Mouse (Mus musculus) C2C12 (cell line): ENCODE results near the gene Lrrc8d. TPM values are rescaled to one million over a fixed set of nuclear protein-coding genes. Genes with fewer than 3 reads are reported as not detected.

Source experiments
- H3K27me3 ChIP-seq: one replicate; pipeline ENCODE4 v1.6.1; 2011; ENCODE audit not compliant: control insufficient read depth, insufficient read depth, insufficient read length
- H3K36me3 ChIP-seq: one replicate; pipeline ENCODE4 v1.6.1; 2011; ENCODE audit not compliant: control insufficient read depth, insufficient read depth
- H3K4me3 ChIP-seq: one replicate; pipeline ENCODE4 v1.5.1; 2011; ENCODE audit warnings: mild to moderate bottlenecking, control low read depth; ENCODE audit not compliant: poor library complexity, insufficient read depth, severe bottlenecking
- H3K79me2 ChIP-seq: one replicate; pipeline ENCODE4 v1.6.1; 2011; ENCODE audit not compliant: control insufficient read depth, insufficient read depth
- H3K79me3 ChIP-seq: one replicate; pipeline ENCODE4 v1.6.1; 2011; ENCODE audit warnings: low read depth, control low read depth
- H3ac ChIP-seq: one replicate; pipeline ENCODE3; 2011; ENCODE audit warnings: low read depth; ENCODE audit not compliant: control insufficient read depth, insufficient read length
- CEBPB ChIP-seq: IDR thresholded peaks from one replicate; pipeline ENCODE4 v1.6.1; 2011; ENCODE audit warnings: low read depth, mild to moderate bottlenecking, control low read depth, moderate library complexity
- CTCF ChIP-seq: IDR thresholded peaks from one replicate; pipeline ENCODE4 v1.5.1; 2011; ENCODE audit not compliant: control insufficient read depth, insufficient read depth, insufficient read length
- FOSL1 ChIP-seq: IDR thresholded peaks from one replicate; pipeline ENCODE4 v1.8.0; 2011; ENCODE audit warnings: mild to moderate bottlenecking, low read length; ENCODE audit not compliant: poor library complexity, insufficient read depth, severe bottlenecking
- MAX ChIP-seq: IDR thresholded peaks from one replicate; pipeline ENCODE4 v1.6.1; 2011; ENCODE audit warnings: mild to moderate bottlenecking, control low read depth
- MYOD1 ChIP-seq: IDR thresholded peaks from one replicate; pipeline ENCODE4 v1.6.1; 2011; ENCODE audit warnings: low read depth; ENCODE audit not compliant: control insufficient read depth, insufficient read length
- MYOG ChIP-seq: IDR thresholded peaks from one replicate; pipeline ENCODE4 v1.6.1; 2011; ENCODE audit not compliant: control insufficient read depth, insufficient read length; ENCODE audit errors: extremely low read depth
- USF1 ChIP-seq: IDR thresholded peaks from one replicate; pipeline ENCODE4 v1.6.1; 2011; ENCODE audit warnings: low read depth, mild to moderate bottlenecking, control low read depth, moderate library complexity
- polyA plus RNA-seq: library from polyadenylated mRNA; unstranded; fragments of >200 nt; fragmentation: generic; extraction: Trizol; gene quantifications from one replicate; pipeline ENCODE4 v1.2.1, GENCODE M21; 2012; ENCODE audit warnings: missing spikeins

Gene Lrrc8d
- polyA plus RNA-seq, 1 experiment: 21.1 TPM

- Histone ChIP-seq H3K27me3 (no peaks in the 10 kb centered on the region), H3K36me3 (no peaks in the 10 kb centered on the region), H3K79me2 (no peaks in the 10 kb centered on the region), H3ac (no peak overlapping the region), H3K79me3 (peaks cover 2% of the 10 kb centered on the region), H3K4me3 (no peak overlapping the region)
- TF ChIP-seq USF1 (no peak), MYOD1 (no peak), FOSL1 (no peak), MYOG (no peak), MAX (no peak), CTCF (no peak), CEBPB (no peak)
These were observed 90.0 kb downstream of the Lrrc8d start for GRCm38 (mm10) chr5:105789801-105790200.

- Histone ChIP-seq H3K36me3 (no peaks in the 10 kb centered on the region), H3K79me3 (peaks cover 2% of the 10 kb centered on the region), H3K79me2 (no peaks in the 10 kb centered on the region), H3K27me3 (no peaks in the 10 kb centered on the region), H3ac (peak overlapping the region; percentile 5), H3K4me3 (no peak overlapping the region)
- TF ChIP-seq USF1: no peak
- TF ChIP-seq CTCF: no peak
- TF ChIP-seq MAX: no peak
- no peak for TF ChIP-seq CEBPB
- TF ChIP-seq FOSL1: no peak
- TF ChIP-seq MYOG: no peak
- no peak for TF ChIP-seq MYOD1
These were observed 92.6 kb downstream of the Lrrc8d start for GRCm38 (mm10) chr5:105792331-105792801.

DNA sequence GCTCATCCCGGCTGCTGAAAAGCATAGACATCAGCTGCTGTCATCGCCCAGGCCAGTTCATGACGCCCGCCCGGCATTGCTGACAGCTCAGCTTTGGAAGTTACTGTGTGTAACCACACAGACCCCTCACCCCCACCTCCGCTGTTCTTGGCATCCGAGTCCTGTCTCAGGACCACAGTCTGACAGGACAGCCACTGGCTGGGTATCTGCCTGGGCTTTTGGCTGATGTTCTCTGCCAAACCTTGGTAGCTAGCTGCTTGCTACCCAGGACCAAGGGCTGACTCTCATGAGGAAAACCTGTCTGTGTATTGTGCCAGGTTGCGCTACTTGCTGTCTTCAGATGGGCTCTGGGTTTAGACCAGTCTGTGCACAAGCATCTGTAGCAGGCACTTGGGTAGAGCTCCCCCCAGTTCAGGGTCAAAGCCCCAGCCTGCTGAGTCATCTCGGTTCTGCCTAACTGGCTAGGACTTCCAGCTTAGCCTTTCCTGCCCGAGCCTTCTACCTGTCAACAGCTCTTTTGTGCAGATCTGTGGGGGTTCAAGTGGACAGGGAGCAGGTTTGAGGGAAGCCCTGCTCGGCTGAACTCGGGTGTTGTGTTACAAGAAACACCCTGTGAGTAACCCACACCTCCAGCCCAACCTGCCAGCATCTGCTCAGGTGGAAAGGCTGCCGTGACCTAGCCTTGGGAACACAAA is 93.2 kb downstream of the Lrrc8d start:
- TF ChIP-seq MAX (no peak), FOSL1 (no peak), CEBPB (no peak), USF1 (no peak), MYOD1 (no peak), CTCF (no peak), MYOG (no peak)
- no peaks in the 10 kb centered on the region for H3K79me2 ChIP-seq
- no peak overlapping the region for H3ac ChIP-seq
- H3K36me3 ChIP-seq: no peaks in the 10 kb centered on the region
- H3K79me3 ChIP-seq: peaks cover 2% of the 10 kb centered on the region
- H3K4me3 ChIP-seq: no peak overlapping the region
- H3K27me3 ChIP-seq: no peaks in the 10 kb centered on the region

GRCm38 (mm10) chr5:105793548-105793940 is 93.8 kb downstream of the Lrrc8d start:
- Histone ChIP-seq H3K27me3 (no peaks in the 10 kb centered on the region), H3ac (no peak overlapping the region), H3K4me3 (no peak overlapping the region), H3K79me3 (peaks cover under 1% of the 10 kb centered on the region), H3K79me2 (no peaks in the 10 kb centered on the region), H3K36me3 (no peaks in the 10 kb centered on the region)
- TF ChIP-seq CTCF (no peak), CEBPB (no peak), MAX (no peak), USF1 (no peak), MYOG (no peak), MYOD1 (no peak), FOSL1 (no peak)

DNA sequence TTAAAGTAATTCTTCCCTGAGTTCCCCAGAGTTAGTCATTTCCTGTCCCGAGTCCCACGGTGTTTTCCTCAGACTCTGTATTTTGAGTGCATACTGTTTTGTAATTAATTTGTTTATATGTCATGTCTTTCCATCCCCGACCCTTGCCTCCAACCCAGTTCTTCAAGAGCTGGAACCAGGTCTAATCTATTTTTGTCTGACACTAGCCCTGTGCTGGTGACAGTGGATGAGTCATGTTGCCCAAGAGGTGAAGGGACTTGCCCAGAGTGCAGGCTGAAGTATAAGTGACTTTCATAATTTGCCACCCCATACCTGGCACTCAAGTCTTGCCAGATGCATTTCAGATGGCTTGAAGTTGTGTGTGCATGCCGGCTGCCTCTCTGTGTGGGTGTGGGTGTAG is 98.7 kb downstream of the Lrrc8d start:
- H3ac ChIP-seq: no peak overlapping the region
- no peak for TF ChIP-seq MAX
- no peak for TF ChIP-seq USF1
- TF ChIP-seq CEBPB: no peak
- TF ChIP-seq CTCF: no peak

GRCm38 (mm10) chr5:105799850-105800635 is 100.3 kb downstream of the Lrrc8d start:
- H3K79me3 ChIP-seq: no peaks in the 10 kb centered on the region
- H3K36me3 ChIP-seq: no peaks in the 10 kb centered on the region
- no peak overlapping the region for H3K4me3 ChIP-seq
- no peak overlapping the region for H3ac ChIP-seq
- TF ChIP-seq FOSL1 (no peak), MYOG (no peak), CTCF (no peak), USF1 (no peak), MYOD1 (no peak), MAX (no peak), CEBPB (no peak)
- H3K79me2 ChIP-seq: peaks cover 10% of the 10 kb centered on the region
- H3K27me3 ChIP-seq: no peaks in the 10 kb centered on the region

More for the DNA sequence above, 98.7 kb downstream of the Lrrc8d start:
- Histone ChIP-seq H3K4me3 (no peak overlapping the region), H3K79me2 (peaks cover 10% of the 10 kb centered on the region), H3K79me3 (no peaks in the 10 kb centered on the region), H3K36me3 (no peaks in the 10 kb centered on the region), H3K27me3 (no peaks in the 10 kb centered on the region)
